Mouse (Mus musculus) megakaryocyte, embryonic 14.5 days (primary cell): Measurements from ENCODE around the gene Gm6020.

Source experiments
- FLI1 ChIP-seq: IDR thresholded peaks from 2 replicates; pipeline ENCODE4 v1.6.1; 2012; ENCODE audit warnings: low read length, inconsistent platforms, mixed read lengths
- GATA1 ChIP-seq: IDR thresholded peaks from 3 replicates; pipeline ENCODE4 v1.6.1; 2012; ENCODE audit warnings: mixed read lengths, low read length, inconsistent platforms, borderline replicate concordance

GRCm38 (mm10) chr19:61226401-61226927, 42.8 kb downstream of the Gm6020 start:
- no peak for TF ChIP-seq GATA1
- TF ChIP-seq FLI1: no peak; the same call in 1 of the 2 replicates
